Mouse (Mus musculus) spleen, adult 2 months (tissue): ENCODE measurements around the gene Kcnd3.

Experiments used
- CTCF ChIP-seq: fragments of 200-500 bp; IDR thresholded peaks from 2 replicates; pipeline ENCODE4 v1.5.1; 2011; ENCODE audit warnings: mild to moderate bottlenecking, inconsistent platforms; ENCODE audit not compliant: insufficient read depth, insufficient read length, insufficient replicate concordance; ENCODE audit errors: extremely low read depth
- POLR2A ChIP-seq: fragments of 200-500 bp; IDR thresholded peaks from 2 replicates; pipeline ENCODE4 v1.6.1; 2011; ENCODE audit warnings: low read depth, low read length, inconsistent platforms

- no peak for TF ChIP-seq POLR2A
- TF ChIP-seq CTCF: no peak
These were observed 1.3 kb upstream of the Kcnd3 start for GRCm38 (mm10) chr3:105450641-105451470.
